Mouse (Mus musculus) limb, embryonic 14.5 days (tissue): ENCODE measurements at regions not wholly inside any gene's neighbourhood (a gene's known extent, or its start where the extent isn't known, plus 50 kb on each side); places are given as distances from the start of the nearest gene placed in this dataset.
A peak's percentile ranks its signal among the peaks of the same experiment; 100 is the strongest.

Experiments
- ATAC-seq: fragments of 200-750 bp; cut with Nextera tagmentation; 2 replicates; pipeline ENCODE4 v1.8.0; 2017; ENCODE audit warnings: low read depth, moderate number of reproducible peaks, moderate TSS enrichment; ENCODE audit not compliant: low FRiP score
- DNase-seq: peaks from one replicate; pipeline ENCODE4 v3.0.0-alpha.2; 2015; ENCODE audit warnings: low spot score
- H3K27ac ChIP-seq: fragments of 300-500 bp; sonication (generic); replicated peaks from 2 replicates; pipeline ENCODE4 v1.5.1; 2014; ENCODE audit warnings: low read depth, mild to moderate bottlenecking, low read length, moderate library complexity, mixed read lengths
- H3K27me3 ChIP-seq: fragments of 300-500 bp; sonication (generic); 2 replicates; pipeline ENCODE4 v1.6.1; 2014; ENCODE audit warnings: low read length, mixed read lengths; ENCODE audit not compliant: control insufficient read depth, insufficient read depth
- H3K36me3 ChIP-seq: fragments of 300-500 bp; sonication (generic); 2 replicates; pipeline ENCODE4 v1.6.1; 2014; ENCODE audit warnings: mild to moderate bottlenecking, low read length, moderate library complexity, mixed read lengths; ENCODE audit not compliant: control insufficient read depth, insufficient read depth
- H3K4me1 ChIP-seq: fragments of 300-500 bp; sonication (generic); 2 replicates; pipeline ENCODE4 v1.6.1; 2014; ENCODE audit warnings: antibody characterized with exemption, low read length, mixed read lengths; ENCODE audit not compliant: control insufficient read depth, insufficient read depth
- H3K4me2 ChIP-seq: fragments of 300-500 bp; sonication (generic); replicated peaks from 2 replicates; pipeline ENCODE4 v1.6.1; 2014; ENCODE audit warnings: low read depth, mild to moderate bottlenecking, low read length, moderate library complexity; ENCODE audit not compliant: severe bottlenecking
- H3K4me3 ChIP-seq: fragments of 300-500 bp; sonication (generic); replicated peaks from 2 replicates; pipeline ENCODE4 v1.5.1; 2014; ENCODE audit warnings: low read length
- H3K9ac ChIP-seq: fragments of 300-500 bp; sonication (generic); 2 replicates; pipeline ENCODE4 v1.6.1; 2014; ENCODE audit warnings: mild to moderate bottlenecking, low read depth, low read length, moderate library complexity; ENCODE audit not compliant: severe bottlenecking
- H3K9me3 ChIP-seq: fragments of 300-500 bp; sonication (generic); 2 replicates; pipeline ENCODE4 v1.6.1; 2016; ENCODE audit warnings: low read length; ENCODE audit not compliant: control insufficient read depth
- POLR2A ChIP-seq: fragments of 200-500 bp; IDR thresholded peaks from 2 replicates; pipeline ENCODE4 v1.8.0; 2012; ENCODE audit warnings: inconsistent platforms, mild to moderate bottlenecking, moderate library complexity, borderline replicate concordance; ENCODE audit not compliant: insufficient read depth, insufficient read length; ENCODE audit errors: extremely low read depth
- WGBS: fragments of 180-500 bp; shearing (Covaris S2); extraction: QIAGEN DNeasy Blood & Tissue Kit; methylation state at CpG from one replicate; pipeline ENCODE4 v1.1.7; 2014; 5-methylcytosine and 5-hydroxymethylcytosine counted together

DNA sequence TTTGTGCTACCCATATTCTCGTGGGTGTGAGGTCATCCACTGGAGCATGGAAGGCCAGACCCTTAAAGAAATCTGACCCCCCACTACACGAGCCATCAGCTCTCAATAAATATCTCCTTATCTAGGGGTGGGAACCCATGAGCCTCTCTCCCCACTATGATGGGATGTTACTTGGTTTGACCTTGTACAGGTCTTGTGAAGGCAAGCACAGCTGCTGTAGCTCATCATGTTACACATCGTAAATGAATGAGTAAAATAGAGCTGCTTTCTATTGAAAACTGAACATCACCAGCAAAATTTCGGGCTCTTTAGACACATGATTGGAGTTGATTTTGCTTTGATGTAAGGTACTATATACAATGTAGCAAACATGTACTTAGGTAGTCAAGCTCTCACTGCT, 414.8 kb upstream of the Frg1 start:
- no peak overlapping the region for H3K9ac ChIP-seq
- no peaks in the 10 kb centered on the region for H3K27me3 ChIP-seq
- peaks cover 4% of the 10 kb centered on the region; the same call in 1 of the 2 replicates for H3K4me1 ChIP-seq
- H3K27ac ChIP-seq, result no peak overlapping the region
- TF ChIP-seq POLR2A, result no peak
- H3K36me3 ChIP-seq, result no peaks in the 10 kb centered on the region
- WGBS, result 68% methylated on average over 4 of the region's 4 CpGs
- DNase-seq, result no peak
- no peak overlapping the region for H3K4me3 ChIP-seq
- H3K9me3 ChIP-seq, result no peaks in the 10 kb centered on the region
- no peak overlapping the region for H3K4me2 ChIP-seq
- no peak for ATAC-seq

GRCm38 (mm10) chr8:41830407-41830806, 413.5 kb upstream of the Frg1 start:
- 42% methylated on average over 6 of the region's 6 CpGs for WGBS
- Histone ChIP-seq H3K36me3 (no peaks in the 10 kb centered on the region), H3K9me3 (no peaks in the 10 kb centered on the region), H3K4me2 (no peak overlapping the region), H3K9ac (no peak overlapping the region), H3K4me3 (no peak overlapping the region), H3K4me1 (peaks cover 4% of the 10 kb centered on the region; the same call in 1 of the 2 replicates), H3K27ac (no peak overlapping the region), H3K27me3 (no peaks in the 10 kb centered on the region)
- TF ChIP-seq POLR2A, result no peak
- DNase-seq (no peak), ATAC-seq (no peak)

DNA sequence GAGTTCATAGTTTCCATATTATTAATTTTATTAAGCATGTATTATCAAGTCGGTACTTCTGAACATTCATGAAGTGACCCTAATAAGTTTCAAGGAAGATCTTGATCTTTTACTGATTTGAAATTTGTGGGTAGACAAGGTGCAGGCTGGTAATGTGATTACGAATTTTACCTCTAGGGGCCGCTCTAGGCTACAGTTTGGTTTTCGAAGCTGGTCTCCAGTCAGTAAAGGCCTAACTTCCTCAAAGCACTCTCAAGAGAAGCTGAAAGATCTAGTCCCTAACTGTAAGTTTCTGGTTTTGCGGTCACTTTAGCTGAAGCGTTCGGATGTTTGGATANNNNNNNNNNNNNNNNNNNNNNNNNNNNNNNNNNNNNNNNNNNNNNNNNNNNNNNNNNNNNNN, 408.1 kb upstream of the Frg1 start:
- Histone ChIP-seq H3K4me1 (peaks cover 6% of the 10 kb centered on the region; the same call in 1 of the 2 replicates), H3K27ac (no peak overlapping the region), H3K9me3 (no peaks in the 10 kb centered on the region), H3K9ac (no peak overlapping the region), H3K27me3 (no peaks in the 10 kb centered on the region), H3K4me2 (no peak overlapping the region), H3K36me3 (no peaks in the 10 kb centered on the region), H3K4me3 (no peak overlapping the region)
- ATAC-seq (no peak), DNase-seq (peak; percentile 80)
- 24% methylated on average over 7 of the region's 7 CpGs for WGBS
- TF ChIP-seq POLR2A, result no peak

GRCm38 (mm10) chr8:41823041-41823440, 406.2 kb upstream of the Frg1 start:
- no peak overlapping the region for H3K27ac ChIP-seq
- H3K4me3 ChIP-seq, result no peak overlapping the region
- TF ChIP-seq POLR2A, result no peak
- no peak for DNase-seq
- no peak overlapping the region for H3K9ac ChIP-seq
- H3K27me3 ChIP-seq, result no peaks in the 10 kb centered on the region
- 44% methylated on average over 8 of the region's 8 CpGs for WGBS
- ATAC-seq, result no peak
- no peaks in the 10 kb centered on the region for H3K9me3 ChIP-seq
- no peaks in the 10 kb centered on the region for H3K36me3 ChIP-seq
- H3K4me1 ChIP-seq, result peaks cover 11% of the 10 kb centered on the region; the same call in 1 of the 2 replicates
- H3K4me2 ChIP-seq, result no peak overlapping the region

- no peak overlapping the region for H3K4me2 ChIP-seq
- WGBS, result 95% methylated on average over 5 of the region's 5 CpGs
These were observed 404.8 kb upstream of the Frg1 start for GRCm38 (mm10) chr8:41821676-41822075.

GRCm38 (mm10) chr8:41820605-41821395, 403.9 kb upstream of the Frg1 start:
- Histone ChIP-seq H3K9ac (no peak overlapping the region), H3K9me3 (no peaks in the 10 kb centered on the region), H3K27ac (no peak overlapping the region), H3K27me3 (no peaks in the 10 kb centered on the region), H3K4me1 (peaks cover 11% of the 10 kb centered on the region; the same call in 1 of the 2 replicates), H3K4me2 (no peak overlapping the region), H3K4me3 (no peak overlapping the region), H3K36me3 (no peaks in the 10 kb centered on the region)
- ATAC-seq (no peak), DNase-seq (no peak)
- TF ChIP-seq POLR2A, result no peak
- WGBS, result 72% methylated on average over 4 of the region's 4 CpGs

More at GRCm38 (mm10) chr8:41821676-41822075, 404.8 kb upstream of the Frg1 start:
- Histone ChIP-seq H3K4me1 (peaks cover 11% of the 10 kb centered on the region; the same call in 1 of the 2 replicates), H3K36me3 (no peaks in the 10 kb centered on the region), H3K9me3 (no peaks in the 10 kb centered on the region), H3K4me3 (no peak overlapping the region), H3K27ac (no peak overlapping the region), H3K9ac (no peak overlapping the region), H3K27me3 (no peaks in the 10 kb centered on the region)
- DNase-seq (no peak), ATAC-seq (no peak)
- TF ChIP-seq POLR2A, result no peak
